Mouse (Mus musculus) layer of hippocampus, postnatal 25 days (tissue): ENCODE data around the gene Zfp653. TPM values are rescaled to one million over a fixed set of nuclear protein-coding genes. Genes with fewer than 3 reads are reported as not detected.
"Not testable (repeated sequence)": the region's sequence is repeated elsewhere in the genome, so short reads cannot be mapped to it uniquely, and the experiment has no call there.

ENCODE experiments used
- DNase-seq, 2 experiments: peaks; one replicate each; pipeline ENCODE4 v3.0.0; 2022; ENCODE audit warnings: mixed read lengths in 2 of 2, low spot score in 1 of 2; ENCODE audit errors: extremely low spot score in 1 of 2
- total RNA-seq, 2 experiments: library from RNA; stranded (reverse); gene quantifications; 2 replicates each; pipeline ENCODE4 v1.2.3; 2021

The Zfp653 gene
- total RNA-seq: 10 to 100 TPM; 17.9 to 22.1 TPM

DNA sequence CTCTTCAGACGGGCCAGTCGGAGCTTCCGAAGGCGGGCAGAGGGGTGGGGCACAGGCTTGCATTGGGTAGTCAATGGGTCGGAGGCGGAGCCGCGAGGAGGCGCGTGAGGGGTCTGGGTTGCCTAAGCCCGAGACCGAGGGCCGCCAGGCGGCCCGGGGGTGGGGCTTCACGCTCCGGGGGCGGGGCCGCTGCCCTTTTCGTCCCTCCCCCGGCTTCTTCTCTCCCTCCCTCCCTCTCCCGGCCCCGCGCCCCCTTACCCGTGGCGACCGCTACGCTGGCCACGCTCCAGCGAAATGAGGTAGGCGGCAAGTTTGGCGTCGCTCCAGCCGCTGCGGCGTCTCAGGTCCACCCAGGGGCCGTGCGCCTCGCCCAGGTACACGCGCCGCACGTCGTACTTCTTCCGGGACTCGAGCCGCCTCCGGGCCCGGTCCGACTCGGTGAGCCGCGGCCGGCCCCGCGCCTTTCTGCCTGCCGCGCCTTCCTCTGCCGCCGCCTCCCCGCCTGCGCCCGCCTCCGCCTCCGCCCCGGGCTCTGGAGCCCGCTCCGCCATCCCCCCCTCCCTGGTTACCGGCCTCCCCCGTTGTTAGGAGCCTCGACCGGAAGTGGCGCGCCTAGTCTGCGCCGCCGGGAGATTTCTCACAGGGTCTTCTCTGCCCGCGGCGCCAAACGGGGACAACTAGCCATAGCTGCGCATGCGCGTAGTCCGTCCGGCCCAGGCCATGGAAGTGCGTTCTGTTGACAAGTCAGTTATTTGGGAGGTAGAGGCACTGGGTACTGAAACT, at the start of gene Zfp653, which contains the start of gene Gm49318:
Gene Zfp653, minus strand, starts transcription at position 586 of the 783 bp plus-strand sequence.
Gene Gm49318, minus strand, starts transcription at position 469 of the 783 bp plus-strand sequence.
- DNase-seq: peak; percentile 96

DNA sequence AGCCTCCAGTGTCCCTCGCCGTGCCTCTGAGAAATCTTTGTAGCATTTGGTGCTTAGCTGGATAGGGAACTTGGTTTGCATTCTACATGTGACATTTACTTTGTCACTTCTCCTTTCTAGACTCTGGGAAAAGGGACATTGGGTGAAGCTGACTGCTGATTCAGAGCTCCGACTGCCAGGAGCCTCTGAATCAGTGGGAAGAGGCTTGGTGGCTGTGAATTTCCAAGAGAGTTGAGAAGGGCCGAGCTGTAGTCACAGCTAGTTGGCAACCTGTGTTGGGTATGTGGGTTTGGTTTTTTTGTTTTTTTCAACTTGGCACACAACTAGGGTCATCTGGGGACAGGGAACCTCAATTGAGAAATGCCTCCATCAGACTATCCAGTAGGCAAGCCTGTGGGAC, 48.4 kb upstream of the Zfp653 start:
- no peak for DNase-seq

DNA sequence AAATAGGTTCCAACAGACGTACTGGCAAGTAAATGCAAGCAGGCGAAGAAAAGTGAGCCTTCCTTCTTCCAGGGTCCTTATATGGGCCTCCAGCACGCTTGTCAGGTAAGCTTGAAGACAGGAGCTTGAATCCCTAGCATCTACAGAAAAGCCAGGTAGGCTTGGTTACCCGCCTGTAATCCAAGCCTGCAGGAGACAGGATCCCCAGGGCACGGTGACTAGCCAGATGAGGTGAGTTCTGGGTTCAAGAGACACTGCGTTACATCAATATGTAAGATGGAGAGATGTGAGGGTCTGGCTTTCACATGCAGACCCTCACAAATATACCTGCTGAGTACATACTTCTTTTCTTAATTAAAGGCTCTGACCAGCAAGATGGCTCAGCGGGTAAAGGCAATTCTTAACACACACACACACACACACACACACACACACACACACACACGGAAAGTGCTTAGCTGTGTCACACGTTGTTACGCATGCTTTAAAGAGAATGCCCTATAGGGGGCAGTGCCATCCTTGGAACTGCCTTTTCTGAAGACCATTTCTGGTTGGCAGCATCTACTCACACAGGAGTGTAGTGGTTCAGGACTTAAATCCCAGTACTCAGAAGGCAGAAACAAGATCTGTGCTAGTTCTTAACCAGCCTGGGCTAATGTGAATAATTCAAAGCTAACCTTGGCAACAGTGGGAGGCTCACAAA, 46.7 kb upstream of the Zfp653 start:
- DNase-seq: peak in 1 of 2 experiments; percentile 53

DNA sequence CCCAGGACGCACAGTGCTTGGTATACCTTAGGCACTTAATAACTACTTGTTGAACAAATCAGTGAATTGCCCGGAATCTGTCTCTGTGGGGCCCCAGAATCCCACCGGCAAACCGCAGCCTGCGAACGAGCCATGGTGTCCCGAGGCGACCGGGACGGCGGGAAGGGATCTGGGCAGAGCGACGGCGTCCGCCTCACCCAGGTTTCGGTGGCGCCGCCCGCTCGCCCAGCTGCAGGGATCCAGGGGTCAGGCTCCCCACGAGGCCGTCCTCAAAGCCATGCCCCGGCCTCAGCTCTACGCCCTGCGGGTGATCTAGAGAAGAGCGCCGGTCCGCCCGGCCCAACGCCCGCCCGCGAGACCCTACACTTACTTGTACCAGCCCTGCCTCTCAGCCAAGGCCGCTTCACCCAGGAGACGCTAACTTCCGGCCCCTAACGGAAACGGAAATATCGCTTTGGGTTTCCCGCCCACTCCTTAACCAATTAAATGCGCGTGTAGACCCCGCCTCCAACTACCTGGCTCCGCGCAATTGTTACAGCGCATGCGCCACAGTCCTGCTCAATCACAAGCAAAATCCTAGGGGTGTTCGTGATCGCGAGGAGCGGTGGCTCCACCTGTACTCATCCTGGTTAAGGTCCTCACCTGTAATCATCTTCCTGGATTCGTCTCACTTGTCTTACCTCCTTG, 45.7 kb upstream of the Zfp653 start, which contains the start of gene Elof1:
Gene Elof1, minus strand, starts transcription at position 433 of the 687 bp plus-strand sequence.
- DNase-seq: peak; percentile 74 to 87

DNA sequence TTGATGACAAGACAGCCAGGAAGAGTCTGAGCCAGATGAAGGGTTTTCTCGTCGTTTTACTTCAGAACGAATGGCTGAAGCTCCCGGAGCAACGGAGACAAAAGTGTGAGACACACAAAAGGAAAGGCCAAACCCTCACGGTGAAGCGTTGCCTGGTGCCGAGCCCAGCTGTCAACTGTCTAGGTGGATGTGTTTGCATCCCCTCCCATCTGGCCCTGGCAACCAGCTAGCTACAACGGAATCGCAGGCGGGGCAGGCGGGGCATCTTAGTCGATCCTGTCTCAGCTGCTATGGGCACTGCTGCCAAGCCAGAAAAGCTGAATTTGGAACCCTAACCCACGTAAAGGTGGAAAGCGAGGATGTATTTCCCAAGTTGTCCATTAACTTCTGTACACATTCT, 44.9 kb upstream of the Zfp653 start:
- DNase-seq: no peak

DNA sequence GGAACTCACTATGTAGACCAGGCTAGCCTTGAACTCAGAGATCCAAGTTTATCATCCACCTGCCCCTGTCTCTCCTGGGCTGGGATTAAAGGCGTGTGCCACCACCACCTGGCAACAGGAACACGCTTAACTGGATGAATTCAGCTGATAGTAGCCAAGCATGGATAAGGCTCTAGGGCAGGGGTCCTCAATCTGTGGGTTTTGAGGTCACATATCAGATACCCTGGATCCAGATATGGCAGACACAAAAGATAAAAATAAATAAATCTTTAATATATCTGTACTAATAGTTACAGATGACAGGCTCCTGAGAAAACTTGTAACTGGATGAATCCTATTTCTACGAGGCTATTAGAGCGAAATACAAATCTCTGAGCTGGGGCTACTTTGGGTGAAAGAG, 44.5 kb upstream of the Zfp653 start:
- DNase-seq: no peak

DNA sequence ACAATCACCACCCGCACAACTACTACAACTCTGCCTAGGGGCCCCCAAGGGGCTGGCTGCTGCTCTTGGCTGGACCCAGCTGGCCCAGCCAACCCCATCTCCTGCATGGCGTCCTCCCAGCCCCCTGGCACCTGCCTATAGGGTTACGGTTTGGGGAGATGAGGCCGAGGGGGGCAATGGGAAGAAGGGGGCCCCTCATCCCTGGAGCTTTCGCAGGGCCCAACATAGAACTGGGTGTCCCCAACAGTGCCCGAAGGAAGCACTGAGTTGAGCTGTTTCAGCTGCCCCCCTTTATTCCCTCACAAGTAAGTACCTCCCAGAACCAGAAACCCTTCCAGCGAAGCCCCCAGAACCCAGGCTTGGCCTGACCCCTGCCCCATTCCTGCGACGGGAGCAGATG, 37.0 kb upstream of the Zfp653 start:
- no peak for DNase-seq

DNA sequence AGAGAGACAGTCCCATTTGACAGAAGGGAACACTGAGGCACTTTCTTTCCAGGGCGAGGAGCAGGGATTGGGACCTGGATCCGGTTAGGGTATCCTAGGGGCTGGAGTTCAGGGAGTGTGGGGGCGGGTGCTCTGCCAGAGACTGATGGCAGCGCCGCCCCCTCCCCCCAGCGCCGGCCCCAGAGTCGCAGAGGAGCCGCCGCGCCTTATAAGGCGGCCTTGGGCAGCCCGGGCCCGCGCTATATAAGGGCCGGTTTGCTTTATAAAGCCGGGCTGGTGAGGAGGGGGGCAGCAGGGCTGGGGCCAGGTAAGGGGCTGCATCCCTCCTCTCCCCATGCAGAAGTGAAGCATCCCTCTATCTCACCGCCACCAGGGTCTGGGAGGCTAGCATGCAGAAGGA, 28.7 kb upstream of the Zfp653 start:
- no peak for DNase-seq

DNA sequence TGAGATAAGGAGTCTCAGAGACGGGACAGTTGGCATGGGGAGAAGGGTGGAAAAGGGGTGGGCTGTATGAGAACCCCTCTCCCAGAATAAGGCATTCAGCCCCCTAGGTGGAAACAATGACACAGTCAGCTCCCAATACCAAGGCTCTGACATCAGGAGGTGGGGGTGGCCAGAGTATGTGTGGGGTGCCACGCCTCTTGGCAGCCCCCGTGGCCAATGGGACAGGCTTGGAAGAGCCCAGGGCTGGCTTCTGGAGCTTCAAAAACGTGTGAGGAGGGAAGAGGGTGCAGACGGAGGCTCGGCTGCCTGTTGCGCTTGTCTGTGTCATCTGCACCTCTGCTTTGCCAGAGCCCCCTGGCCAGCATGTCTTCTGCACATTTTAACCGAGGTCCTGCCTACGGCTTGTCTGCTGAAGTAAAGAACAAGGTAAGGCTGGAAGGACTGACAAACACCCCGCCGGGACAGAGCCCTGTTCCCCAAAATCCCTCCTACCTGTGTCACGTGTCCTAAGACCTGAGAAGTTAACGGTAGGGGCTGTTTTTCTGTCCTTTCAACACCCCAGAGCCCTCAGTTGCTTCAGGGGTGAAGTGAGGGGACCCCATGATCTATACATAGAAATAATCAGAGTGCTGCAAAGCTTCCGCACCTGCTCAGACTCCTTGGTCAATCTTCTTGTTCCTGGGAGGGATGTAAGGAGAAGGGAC, 28.0 kb upstream of the Zfp653 start, which contains the start of gene Cnn1:
Gene Cnn1, plus strand, starts transcription at position 224 of the 704 bp plus-strand sequence.
- no peak for DNase-seq

DNA sequence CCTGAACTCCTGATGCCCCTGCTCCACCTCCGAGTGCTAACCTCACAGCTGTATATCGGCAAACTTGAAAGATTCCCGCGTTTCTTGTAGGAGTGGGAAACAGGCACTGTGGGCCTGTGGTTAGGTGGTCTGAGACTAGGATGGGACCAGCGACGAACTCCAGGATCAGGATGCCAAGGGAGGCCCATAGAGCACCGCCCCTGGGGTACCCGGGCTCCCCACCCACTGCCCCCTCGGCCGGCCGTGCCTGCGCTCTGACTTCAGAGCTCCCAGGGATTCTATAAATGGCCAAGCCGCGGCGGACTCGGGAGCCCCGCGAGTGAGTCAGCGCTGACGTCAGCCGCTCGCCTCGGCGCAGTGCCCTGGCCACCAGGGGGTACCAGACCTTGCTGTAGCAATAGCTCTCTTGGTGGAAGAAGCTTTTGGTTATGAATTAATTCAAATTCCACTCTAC, 24.7 kb upstream of the Zfp653 start:
- DNase-seq: peak; percentile 41 to 68

DNA sequence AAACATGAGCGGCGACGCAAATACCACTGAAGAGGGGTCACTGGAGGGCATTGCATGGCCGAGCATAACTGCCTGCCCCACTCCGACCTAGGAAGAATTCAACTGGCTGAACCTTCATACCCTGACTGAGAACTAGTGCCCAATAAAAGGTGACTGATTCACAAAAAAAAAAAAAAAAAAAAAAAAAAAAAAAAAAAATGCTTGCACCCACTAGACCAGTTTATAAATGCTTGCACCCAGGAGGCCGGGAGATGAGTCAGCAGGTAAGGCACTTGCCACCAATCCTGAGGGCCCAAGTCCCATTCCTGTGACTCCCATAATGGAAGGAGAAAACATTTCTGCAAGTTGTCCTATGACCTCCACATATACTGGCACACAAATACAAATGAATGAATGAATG, 21.6 kb upstream of the Zfp653 start:
- DNase-seq: no peak

DNA sequence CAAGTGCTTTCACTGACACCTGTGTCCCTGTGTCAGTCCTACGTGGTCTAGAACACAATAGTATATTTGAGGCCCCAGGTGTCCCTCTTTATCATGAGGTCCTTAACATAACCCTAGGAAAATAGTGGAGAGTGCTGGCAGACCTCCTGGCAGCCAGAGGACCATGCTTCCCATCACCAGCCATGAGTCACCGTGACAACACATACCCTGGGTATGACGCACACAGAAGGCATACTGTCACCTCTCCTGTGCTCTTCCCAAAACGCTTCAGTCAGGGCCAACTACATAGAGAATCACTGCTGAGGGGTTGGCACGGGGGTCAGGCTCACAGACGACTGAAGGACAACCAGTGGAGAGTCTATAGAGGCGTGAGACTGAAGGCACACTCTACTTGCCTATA, 18.8 kb upstream of the Zfp653 start:
- DNase-seq: no peak

DNA sequence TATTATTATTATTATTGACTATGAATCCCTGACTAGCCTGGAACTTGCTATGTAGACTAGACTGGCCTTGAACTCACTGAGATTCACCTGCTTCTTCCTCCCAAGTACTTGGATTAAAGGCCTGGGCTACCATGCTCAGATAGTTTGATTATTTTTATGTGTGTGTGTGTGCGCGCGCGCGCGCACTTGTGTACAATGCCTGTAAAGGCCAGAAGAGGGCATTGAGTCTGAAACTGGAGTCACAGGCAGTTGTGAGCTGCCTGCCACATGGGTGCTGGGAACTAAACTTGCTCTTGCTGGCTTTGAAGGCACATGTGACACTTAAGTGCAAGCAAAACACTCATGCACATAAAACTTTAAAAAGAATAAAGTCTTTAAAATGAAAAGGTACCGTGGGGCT, 18.1 kb upstream of the Zfp653 start:
- no peak for DNase-seq

DNA sequence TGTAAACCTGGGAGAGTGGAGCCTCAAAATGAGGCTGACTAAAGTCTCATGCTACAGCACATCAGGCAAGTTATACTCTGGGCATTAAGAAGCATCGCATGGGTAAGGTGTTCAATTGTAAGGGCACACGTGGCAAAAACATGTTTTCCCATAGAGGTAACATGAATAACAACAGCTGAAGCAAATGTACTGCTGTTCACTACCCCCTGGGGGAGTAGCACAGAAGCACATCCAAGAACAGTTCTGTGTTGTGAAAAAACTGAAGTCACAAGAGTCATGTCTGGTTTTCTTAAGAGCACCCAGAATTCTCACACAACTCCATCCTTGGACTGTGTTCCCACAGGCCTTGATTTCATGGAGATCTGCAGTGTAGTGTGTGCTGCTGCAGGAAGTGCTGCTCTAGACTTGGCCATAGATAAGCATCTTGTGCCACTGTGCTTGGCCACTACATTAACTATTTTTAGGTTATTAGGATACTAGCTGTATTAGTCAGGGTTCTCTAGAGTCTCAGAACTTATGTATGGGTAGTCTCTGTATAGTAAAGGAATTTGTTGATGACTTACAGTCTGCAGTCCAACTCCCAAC, 15.9 kb upstream of the Zfp653 start:
- no peak for DNase-seq

DNA sequence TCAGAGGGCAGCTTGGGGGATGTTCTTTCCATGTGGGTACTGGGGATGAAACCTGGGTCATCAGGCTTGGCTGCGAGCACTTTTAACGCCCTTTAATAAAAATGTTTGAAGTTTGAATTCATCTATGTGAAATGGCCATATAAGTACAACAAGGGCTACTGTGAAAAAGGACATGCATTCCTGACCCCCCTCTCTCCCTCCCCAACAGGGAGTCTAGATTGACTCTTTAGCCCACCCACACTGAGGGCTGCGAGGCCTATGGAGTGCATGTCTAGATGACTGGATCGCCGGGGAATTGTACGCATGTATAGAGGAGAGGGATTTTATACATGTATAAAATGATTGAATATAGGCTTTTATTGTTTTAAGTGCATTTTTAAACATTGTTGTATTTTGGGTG, 14.8 kb upstream of the Zfp653 start:
- DNase-seq: no peak

DNA sequence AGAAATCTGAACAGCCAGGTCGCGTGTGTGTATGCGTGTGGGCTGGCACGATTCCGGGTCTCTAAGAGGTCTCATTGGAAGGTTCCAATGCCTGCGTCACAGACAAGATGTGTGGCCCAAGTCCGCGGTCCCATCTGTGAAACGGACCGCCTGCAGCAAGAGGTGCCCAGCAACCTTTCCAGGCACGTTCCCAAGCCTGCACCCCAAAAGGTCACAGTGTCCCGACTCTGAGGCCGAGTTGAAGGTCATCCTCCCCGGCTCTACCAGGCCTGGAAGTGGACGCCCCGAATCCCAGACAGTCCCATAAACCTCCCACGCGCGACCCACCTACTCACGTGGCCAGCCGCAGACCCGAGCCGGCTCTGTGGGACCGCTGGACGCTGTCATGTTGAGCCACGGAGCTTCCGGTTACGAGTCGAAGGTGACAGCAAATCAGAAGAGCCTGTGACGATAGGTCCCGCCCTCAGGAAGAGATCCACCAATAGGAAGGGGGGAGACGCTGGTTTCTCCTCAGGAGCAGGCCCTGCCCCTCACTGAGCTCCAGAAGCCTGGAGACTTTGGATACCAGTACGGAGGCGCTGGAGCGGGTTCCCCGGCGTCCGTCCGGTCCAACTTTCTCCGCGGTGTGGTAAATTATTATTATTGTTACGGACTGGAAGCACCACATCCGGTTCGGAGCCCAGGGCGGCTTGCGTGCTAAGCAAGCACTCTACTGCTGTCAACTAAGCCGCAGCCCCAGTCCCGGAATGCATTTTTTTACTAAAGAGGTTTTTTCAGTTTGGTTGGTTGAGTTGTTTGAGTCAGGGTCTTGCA, 14.1 kb upstream of the Zfp653 start, which contains the start of gene Ecsit:
Gene Ecsit, minus strand, starts transcription at position 417 of the 813 bp plus-strand sequence.
- peak; percentile 76 to 83 for DNase-seq

DNA sequence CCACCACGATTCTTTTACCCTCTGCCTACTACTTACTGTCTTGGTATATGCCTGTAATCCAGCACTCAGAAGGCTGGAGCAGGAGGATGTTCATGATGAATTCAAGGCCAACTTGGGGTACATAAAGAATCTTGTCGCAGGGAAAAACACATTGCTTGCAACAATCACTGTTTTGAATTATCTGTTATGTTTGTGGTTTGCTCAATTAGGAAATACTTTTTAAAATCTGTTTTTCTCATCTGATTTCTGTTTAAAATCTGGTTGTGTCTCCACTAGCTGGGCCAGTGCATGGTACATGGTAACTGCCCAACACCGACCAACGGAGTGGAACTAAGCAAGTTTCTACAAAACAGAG, 13.5 kb upstream of the Zfp653 start:
- no peak for DNase-seq

DNA sequence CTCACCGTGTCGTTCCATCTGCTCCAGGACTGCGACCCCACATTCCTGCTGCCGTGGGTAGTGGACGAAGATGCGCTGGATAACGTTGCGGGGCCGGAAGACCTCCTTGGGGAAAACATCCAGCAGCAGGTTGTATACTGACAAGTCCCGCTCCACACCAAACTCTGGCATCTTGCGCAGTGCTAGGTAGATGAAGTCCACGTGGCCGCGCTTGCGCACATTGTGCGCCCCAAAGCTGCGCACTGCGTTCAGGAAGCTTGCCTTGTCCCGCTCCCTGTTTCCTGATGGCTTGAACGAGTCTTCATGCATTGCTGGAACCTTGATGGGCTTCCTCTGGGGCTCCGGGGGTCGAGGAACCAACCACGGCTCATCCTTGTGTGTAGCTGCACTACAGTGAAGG, 5.0 kb upstream of the Zfp653 start:
- DNase-seq: no peak

DNA sequence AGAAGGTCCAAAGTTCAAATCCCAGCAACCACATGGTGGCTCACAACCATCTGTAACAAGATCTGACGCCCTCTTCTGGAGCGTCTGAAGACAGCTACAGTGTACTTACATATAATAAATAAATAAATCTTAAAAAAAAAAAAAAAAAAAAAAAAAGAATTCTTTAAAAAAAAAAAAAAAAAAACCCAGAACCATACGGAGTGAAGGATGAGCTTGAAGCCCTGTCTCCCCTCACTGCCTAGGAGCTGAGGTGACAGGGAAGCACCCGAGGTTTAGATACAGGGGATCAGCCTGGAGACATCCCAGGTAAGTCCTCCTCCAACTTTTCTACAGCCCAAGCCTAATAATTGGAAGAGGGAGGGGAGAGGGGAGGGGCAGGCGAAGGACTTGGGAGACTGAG, 4.6 kb upstream of the Zfp653 start:
- not testable (repeated sequence) for DNase-seq
